Mouse (Mus musculus): ENCODE measurements at regions not wholly inside any gene's neighbourhood (a gene's known extent, or its start where the extent isn't known, plus 50 kb on each side); places are given as distances from the start of the nearest gene placed in this dataset.

- Histone ChIP-seq H3K36me3 (ENCODE audit: control insufficient read depth, insufficient read depth, low read length, poor library complexity, severe bottlenecking) (no peaks in the 10 kb centered on the region), H3K27me3 (ENCODE audit: control insufficient read depth, insufficient read depth, low read length, poor library complexity, severe bottlenecking) (no peaks in the 10 kb centered on the region), H3K4me3 (ENCODE audit: low read depth, low read length) (no peak overlapping the region), H3K9me3 (replicated peaks; ENCODE audit: control insufficient read depth, insufficient read depth, low read length, poor library complexity, severe bottlenecking) (no peaks in the 10 kb centered on the region), H3K27ac (ENCODE audit: insufficient read depth, low read length) (no peak overlapping the region), H3K4me1 (ENCODE audit: control insufficient read depth, insufficient read depth, low read length) (no peaks in the 10 kb centered on the region), H3K9ac (ENCODE audit: low read depth, poor library complexity, severe bottlenecking) (no peak overlapping the region)
- no peak for TF ChIP-seq CTCF (IDR thresholded peaks at IDR 0.05; ENCODE audit: low read depth, low read length)
- TF ChIP-seq POLR2A (IDR thresholded peaks at IDR 0.05; ENCODE audit: insufficient read depth, low read length), result no peak
- TF ChIP-seq EP300 (IDR thresholded peaks at IDR 0.05; ENCODE audit: insufficient read depth, low read depth, low read length), result no peak
Measured at GRCm38 (mm10) chr7:68858471-68859210, 109.6 kb upstream of the Arrdc4 start.

GRCm38 (mm10) chr7:68851981-68852575 is 103.0 kb upstream of the Arrdc4 start:
- no peak overlapping the region for H3K9ac ChIP-seq (ENCODE audit: low read depth, poor library complexity, severe bottlenecking)
- H3K4me1 ChIP-seq (ENCODE audit: control insufficient read depth, insufficient read depth, low read length), result no peaks in the 10 kb centered on the region
- no peaks in the 10 kb centered on the region for H3K36me3 ChIP-seq (ENCODE audit: control insufficient read depth, insufficient read depth, low read length, poor library complexity, severe bottlenecking)
- H3K27me3 ChIP-seq (ENCODE audit: control insufficient read depth, insufficient read depth, low read length, poor library complexity, severe bottlenecking), result no peaks in the 10 kb centered on the region
- TF ChIP-seq CTCF (IDR thresholded peaks at IDR 0.05; ENCODE audit: low read depth, low read length) (no peak), EP300 (IDR thresholded peaks at IDR 0.05; ENCODE audit: insufficient read depth, low read depth, low read length) (no peak), POLR2A (IDR thresholded peaks at IDR 0.05; ENCODE audit: insufficient read depth, low read length) (no peak)
- H3K4me3 ChIP-seq (ENCODE audit: low read depth, low read length), result no peak overlapping the region
- H3K27ac ChIP-seq (ENCODE audit: insufficient read depth, low read length), result no peak overlapping the region
- H3K9me3 ChIP-seq (replicated peaks; ENCODE audit: control insufficient read depth, insufficient read depth, low read length, poor library complexity, severe bottlenecking), result no peaks in the 10 kb centered on the region

GRCm38 (mm10) chr7:68844606-68845005 is 95.6 kb upstream of the Arrdc4 start:
- no peaks in the 10 kb centered on the region for H3K36me3 ChIP-seq (ENCODE audit: control insufficient read depth, insufficient read depth, low read length, poor library complexity, severe bottlenecking)
- no peaks in the 10 kb centered on the region for H3K9me3 ChIP-seq (replicated peaks; ENCODE audit: control insufficient read depth, insufficient read depth, low read length, poor library complexity, severe bottlenecking)
- no peaks in the 10 kb centered on the region for H3K4me1 ChIP-seq (ENCODE audit: control insufficient read depth, insufficient read depth, low read length)
- H3K27ac ChIP-seq (ENCODE audit: insufficient read depth, low read length), result no peak overlapping the region
- no peak overlapping the region for H3K4me3 ChIP-seq (ENCODE audit: low read depth, low read length)
- TF ChIP-seq EP300 (IDR thresholded peaks at IDR 0.05; ENCODE audit: insufficient read depth, low read depth, low read length) (no peak), POLR2A (IDR thresholded peaks at IDR 0.05; ENCODE audit: insufficient read depth, low read length) (no peak)
- H3K27me3 ChIP-seq (ENCODE audit: control insufficient read depth, insufficient read depth, low read length, poor library complexity, severe bottlenecking), result no peaks in the 10 kb centered on the region
- H3K9ac ChIP-seq (ENCODE audit: low read depth, poor library complexity, severe bottlenecking), result no peak overlapping the region

GRCm38 (mm10) chr7:68843374-68843773 is 94.3 kb upstream of the Arrdc4 start:
- no peak overlapping the region for H3K9ac ChIP-seq (ENCODE audit: low read depth, poor library complexity, severe bottlenecking)
- no peak overlapping the region for H3K4me3 ChIP-seq (ENCODE audit: low read depth, low read length)
- no peaks in the 10 kb centered on the region for H3K9me3 ChIP-seq (replicated peaks; ENCODE audit: control insufficient read depth, insufficient read depth, low read length, poor library complexity, severe bottlenecking)
- no peak overlapping the region for H3K27ac ChIP-seq (ENCODE audit: insufficient read depth, low read length)
- no peaks in the 10 kb centered on the region for H3K36me3 ChIP-seq (ENCODE audit: control insufficient read depth, insufficient read depth, low read length, poor library complexity, severe bottlenecking)
- no peaks in the 10 kb centered on the region for H3K4me1 ChIP-seq (ENCODE audit: control insufficient read depth, insufficient read depth, low read length)
- no peak for TF ChIP-seq EP300 (IDR thresholded peaks at IDR 0.05; ENCODE audit: insufficient read depth, low read depth, low read length)
- TF ChIP-seq POLR2A (IDR thresholded peaks at IDR 0.05; ENCODE audit: insufficient read depth, low read length), result no peak
- no peak for TF ChIP-seq CTCF (IDR thresholded peaks at IDR 0.05; ENCODE audit: low read depth, low read length)
- H3K27me3 ChIP-seq (ENCODE audit: control insufficient read depth, insufficient read depth, low read length, poor library complexity, severe bottlenecking), result no peaks in the 10 kb centered on the region

- no peaks in the 10 kb centered on the region for H3K27me3 ChIP-seq (ENCODE audit: control insufficient read depth, insufficient read depth, low read length, poor library complexity, severe bottlenecking)
- H3K4me1 ChIP-seq (ENCODE audit: control insufficient read depth, insufficient read depth, low read length), result no peaks in the 10 kb centered on the region
- TF ChIP-seq EP300 (IDR thresholded peaks at IDR 0.05; ENCODE audit: insufficient read depth, low read depth, low read length) (no peak), CTCF (IDR thresholded peaks at IDR 0.05; ENCODE audit: low read depth, low read length) (no peak), POLR2A (IDR thresholded peaks at IDR 0.05; ENCODE audit: insufficient read depth, low read length) (no peak)
- H3K4me3 ChIP-seq (ENCODE audit: low read depth, low read length), result no peak overlapping the region
- no peak overlapping the region for H3K27ac ChIP-seq (ENCODE audit: insufficient read depth, low read length)
- H3K9ac ChIP-seq (ENCODE audit: low read depth, poor library complexity, severe bottlenecking), result no peak overlapping the region
- H3K9me3 ChIP-seq (replicated peaks; ENCODE audit: control insufficient read depth, insufficient read depth, low read length, poor library complexity, severe bottlenecking), result no peaks in the 10 kb centered on the region
- no peaks in the 10 kb centered on the region for H3K36me3 ChIP-seq (ENCODE audit: control insufficient read depth, insufficient read depth, low read length, poor library complexity, severe bottlenecking)
Measured at GRCm38 (mm10) chr7:68833977-68834791, 85.1 kb upstream of the Arrdc4 start.
